Mouse (Mus musculus): ENCODE results near the gene Hdac1. TPM values are rescaled to one million over a fixed set of nuclear protein-coding genes. Genes with fewer than 3 reads are reported as not detected.

Hdac1 gene
- polyA plus RNA-seq, 1 experiment from 2014 or later: 91.7 TPM

DNA sequence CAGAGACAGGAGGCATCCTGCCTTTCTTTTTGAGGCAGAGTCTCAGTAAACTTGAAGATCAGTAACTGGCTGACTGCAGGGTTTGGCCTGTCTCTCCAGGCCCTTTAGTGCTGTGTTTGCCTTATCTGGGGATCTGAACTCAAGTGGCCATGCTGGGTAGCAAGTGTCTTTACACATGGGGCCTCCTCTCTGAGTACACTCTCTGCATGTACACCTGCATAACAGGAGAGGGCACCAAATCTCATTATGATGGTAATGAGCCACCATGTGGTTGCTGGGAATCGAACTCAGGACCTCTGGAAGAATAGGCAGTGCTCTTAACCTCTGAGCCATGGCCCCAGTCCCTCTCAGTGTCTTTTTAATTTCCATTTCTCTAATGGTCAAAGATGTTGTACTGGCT is 39.7 kb upstream of the Hdac1 start:
- Histone ChIP-seq H3K9me3 (ENCODE audit: control insufficient read depth) (no peaks in the 10 kb centered on the region), H3K9ac (ENCODE audit: low read depth, low read length) (no peak overlapping the region), H3K4me3 (ENCODE audit: low read depth, low read length) (no peak overlapping the region), H3K4me1 (replicated peaks; ENCODE audit: control insufficient read depth, insufficient read depth, low read length) (no peaks in the 10 kb centered on the region), H3K27ac (ENCODE audit: low read depth, low read length) (no peak overlapping the region), H3K36me3 (ENCODE audit: control insufficient read depth, insufficient read depth) (no peaks in the 10 kb centered on the region), H3K27me3 (replicated peaks; ENCODE audit: control insufficient read depth, insufficient read depth, low read length) (no peaks in the 10 kb centered on the region), H3K4me2 (replicated peaks; ENCODE audit: low read depth) (no peak overlapping the region)
- ATAC-seq: no peak
- 86% methylated on average over 1 of the region's 1 CpGs for WGBS
- peak; percentile 18; the same call in 1 of the 2 replicates for TF ChIP-seq CTCF (IDR thresholded peaks at IDR 0.05; ENCODE audit: low read depth)

DNA sequence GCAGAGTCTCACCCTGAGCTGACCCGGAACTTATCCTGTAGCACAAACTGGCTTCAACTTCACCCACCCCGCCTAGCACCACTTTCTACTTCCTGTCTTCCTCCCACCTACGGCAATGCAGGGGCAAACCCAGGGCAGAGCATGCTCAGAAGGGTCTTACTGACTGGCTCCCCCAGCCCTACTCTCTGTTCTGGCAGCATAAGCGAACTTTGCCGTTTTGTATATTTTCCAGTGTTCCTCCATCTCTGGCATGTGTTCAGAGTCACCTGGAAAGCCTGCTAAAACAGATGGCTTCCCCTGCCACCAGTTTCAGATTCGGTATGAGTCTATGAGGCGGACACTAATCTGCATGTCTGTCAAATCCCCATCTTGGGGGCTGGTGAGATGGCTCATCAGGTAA is 37.8 kb upstream of the Hdac1 start:
- Histone ChIP-seq H3K4me1 (replicated peaks; ENCODE audit: control insufficient read depth, insufficient read depth, low read length) (no peaks in the 10 kb centered on the region), H3K4me3 (ENCODE audit: low read depth, low read length) (no peak overlapping the region), H3K27ac (ENCODE audit: low read depth, low read length) (no peak overlapping the region), H3K9ac (ENCODE audit: low read depth, low read length) (no peak overlapping the region), H3K9me3 (ENCODE audit: control insufficient read depth) (no peaks in the 10 kb centered on the region), H3K27me3 (replicated peaks; ENCODE audit: control insufficient read depth, insufficient read depth, low read length) (no peaks in the 10 kb centered on the region), H3K4me2 (replicated peaks; ENCODE audit: low read depth) (no peak overlapping the region), H3K36me3 (ENCODE audit: control insufficient read depth, insufficient read depth) (no peaks in the 10 kb centered on the region)
- ATAC-seq: no peak
- 69% methylated on average over 7 of the region's 7 CpGs for WGBS
- no peak for TF ChIP-seq CTCF (IDR thresholded peaks at IDR 0.05; ENCODE audit: low read depth)

DNA sequence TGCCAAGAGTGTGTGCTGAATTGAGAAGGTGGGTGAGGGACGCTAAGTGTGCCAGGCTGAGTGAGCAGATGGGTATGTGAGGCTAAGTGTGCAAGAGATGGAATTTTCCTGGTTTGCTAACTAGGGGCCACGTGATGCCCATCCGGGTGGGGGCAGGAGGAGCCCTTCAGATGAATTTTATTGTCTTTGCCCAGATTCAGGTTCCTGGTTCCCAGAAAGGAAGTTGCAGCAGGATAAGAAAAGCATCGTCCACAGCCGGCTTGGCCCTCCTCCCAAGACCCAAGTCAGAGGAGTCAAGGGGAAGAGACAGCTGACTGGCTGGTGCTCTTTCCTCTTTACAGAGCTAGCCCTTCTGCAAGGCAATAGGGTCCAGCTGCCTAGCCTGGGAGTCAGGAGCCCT is 36.0 kb upstream of the Hdac1 start, which contains the start of gene Fam167b:
Gene Fam167b, minus strand, starts transcription at position 84 of the 400 bp plus-strand sequence.
- 71% methylated on average over 5 of the region's 5 CpGs for WGBS
- H3K4me2 ChIP-seq (replicated peaks; ENCODE audit: low read depth): no peak within 1 kb of the TSS; the same call in 1 of the 2 replicates
- no peak within 1 kb of the TSS for H3K9ac ChIP-seq (ENCODE audit: low read depth, low read length)
- H3K27me3 ChIP-seq (replicated peaks; ENCODE audit: control insufficient read depth, insufficient read depth, low read length): no peaks in the 10 kb centered on the region
- H3K9me3 ChIP-seq (ENCODE audit: control insufficient read depth): no peaks in the 10 kb centered on the region
- no peaks in the 10 kb centered on the region for H3K36me3 ChIP-seq (ENCODE audit: control insufficient read depth, insufficient read depth)
- no peak within 1 kb of the TSS for H3K27ac ChIP-seq (ENCODE audit: low read depth, low read length)
- H3K4me1 ChIP-seq (replicated peaks; ENCODE audit: control insufficient read depth, insufficient read depth, low read length): no peaks in the 10 kb centered on the region
- no peak within 1 kb of the TSS for H3K4me3 ChIP-seq (ENCODE audit: low read depth, low read length)
- ATAC-seq: no peak
- no peak for TF ChIP-seq CTCF (IDR thresholded peaks at IDR 0.05; ENCODE audit: low read depth)

DNA sequence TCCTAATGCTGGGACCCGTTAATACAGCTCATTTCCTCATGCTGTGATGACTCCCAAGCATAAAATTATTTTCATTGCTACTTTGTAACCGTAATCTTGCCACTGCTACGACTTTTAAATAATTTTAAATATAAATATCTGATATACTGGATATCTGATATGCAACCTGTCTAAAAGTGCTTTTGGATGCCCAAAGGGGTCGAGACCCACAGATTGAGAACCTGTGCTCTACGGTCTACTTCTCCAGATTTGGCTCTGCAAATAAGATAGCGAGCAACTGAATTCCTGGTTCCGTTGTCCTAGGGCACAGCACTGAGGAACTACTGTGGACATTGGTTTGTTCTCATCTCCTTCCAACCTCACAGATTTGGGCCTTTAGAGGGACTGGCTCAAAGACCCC is 35.2 kb upstream of the Hdac1 start:
- no peaks in the 10 kb centered on the region for H3K9me3 ChIP-seq (ENCODE audit: control insufficient read depth)
- H3K9ac ChIP-seq (ENCODE audit: low read depth, low read length): no peak overlapping the region
- no peak overlapping the region for H3K27ac ChIP-seq (ENCODE audit: low read depth, low read length)
- no peak for TF ChIP-seq CTCF (IDR thresholded peaks at IDR 0.05; ENCODE audit: low read depth)
- H3K27me3 ChIP-seq (replicated peaks; ENCODE audit: control insufficient read depth, insufficient read depth, low read length): no peaks in the 10 kb centered on the region
- no peak overlapping the region for H3K4me3 ChIP-seq (ENCODE audit: low read depth, low read length)
- no peak overlapping the region for H3K4me2 ChIP-seq (replicated peaks; ENCODE audit: low read depth)
- 78% methylated on average over 7 of the region's 7 CpGs for WGBS
- ATAC-seq: no peak
- no peaks in the 10 kb centered on the region for H3K4me1 ChIP-seq (replicated peaks; ENCODE audit: control insufficient read depth, insufficient read depth, low read length)
- H3K36me3 ChIP-seq (ENCODE audit: control insufficient read depth, insufficient read depth): no peaks in the 10 kb centered on the region

DNA sequence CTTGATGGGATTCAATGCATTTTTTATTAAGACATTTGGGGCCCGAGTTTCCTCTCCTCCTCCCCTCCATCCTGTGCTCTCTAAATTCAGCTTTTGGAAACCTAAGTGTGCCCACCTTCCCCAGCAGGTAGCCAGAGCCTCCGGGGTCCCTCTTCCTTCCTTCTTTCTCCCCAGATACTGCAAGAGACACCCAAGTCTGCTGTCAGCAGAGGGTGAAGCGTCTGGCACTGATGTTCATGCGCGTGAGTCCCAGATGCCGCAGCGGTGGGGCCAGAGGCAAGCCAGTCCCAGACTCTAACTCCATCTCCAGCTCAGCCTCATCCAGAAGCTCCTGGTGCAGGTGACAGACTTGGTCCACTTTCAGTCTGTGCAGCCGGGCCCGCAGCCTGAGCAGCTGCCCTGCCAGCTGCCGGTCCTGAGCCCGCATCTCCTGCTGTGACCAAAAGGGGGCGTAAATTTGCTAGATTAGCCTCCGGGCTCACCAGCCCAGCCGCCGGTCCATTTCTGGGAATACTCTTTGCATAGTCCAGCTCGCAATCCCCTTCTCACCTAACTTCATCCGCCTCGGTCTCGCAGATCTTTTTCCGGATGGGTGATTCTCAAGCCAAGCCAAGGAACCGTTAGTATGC is 34.5 kb upstream of the Hdac1 start:
- Histone ChIP-seq H3K36me3 (ENCODE audit: control insufficient read depth, insufficient read depth) (no peaks in the 10 kb centered on the region), H3K4me3 (ENCODE audit: low read depth, low read length) (no peak overlapping the region), H3K4me2 (replicated peaks; ENCODE audit: low read depth) (no peak overlapping the region; the same call in 1 of the 2 replicates), H3K27me3 (replicated peaks; ENCODE audit: control insufficient read depth, insufficient read depth, low read length) (no peaks in the 10 kb centered on the region), H3K9ac (ENCODE audit: low read depth, low read length) (no peak overlapping the region), H3K27ac (ENCODE audit: low read depth, low read length) (no peak overlapping the region), H3K4me1 (replicated peaks; ENCODE audit: control insufficient read depth, insufficient read depth, low read length) (no peaks in the 10 kb centered on the region), H3K9me3 (ENCODE audit: control insufficient read depth) (no peaks in the 10 kb centered on the region)
- peak; percentile 73 for TF ChIP-seq CTCF (IDR thresholded peaks at IDR 0.05; ENCODE audit: low read depth)
- WGBS: 33% methylated on average over 21 of the region's 21 CpGs
- ATAC-seq: 0 out of 2 replicates have a peak, but pooled peaks have one; percentile 45

DNA sequence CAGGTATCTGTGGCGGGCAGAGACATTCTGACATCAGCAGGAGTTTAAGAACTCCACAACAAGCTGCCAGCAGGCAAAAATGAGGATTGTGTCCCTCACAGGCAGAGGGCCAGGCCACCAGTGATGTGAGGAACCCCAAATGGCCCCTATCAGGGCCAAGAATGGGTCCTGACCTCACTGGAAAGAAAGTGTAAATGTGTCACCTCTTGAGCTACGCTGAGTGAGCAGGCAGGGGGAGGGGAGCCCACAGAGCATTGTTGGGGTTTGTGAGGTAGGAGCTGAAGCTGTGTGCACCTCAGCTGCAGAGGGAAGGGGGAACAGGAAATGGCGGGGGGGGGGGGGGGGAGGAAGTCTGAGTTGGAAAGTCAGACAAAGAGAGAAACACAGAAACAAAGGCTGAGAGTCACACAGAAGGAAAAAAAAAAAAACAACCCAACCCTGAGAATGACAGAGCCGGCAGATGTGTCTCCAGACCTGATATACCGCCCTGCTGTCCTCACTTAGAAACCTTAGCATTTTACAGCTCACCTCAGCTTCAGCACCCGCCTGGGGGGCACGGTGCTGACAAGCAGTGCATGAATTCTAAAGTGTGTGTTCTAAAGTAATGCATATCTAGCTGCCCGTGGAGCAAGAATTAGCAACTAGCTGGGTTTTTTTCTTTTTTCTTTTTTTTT is 32.8 kb upstream of the Hdac1 start:
- Histone ChIP-seq H3K27me3 (replicated peaks; ENCODE audit: control insufficient read depth, insufficient read depth, low read length) (no peaks in the 10 kb centered on the region), H3K9me3 (ENCODE audit: control insufficient read depth) (no peaks in the 10 kb centered on the region), H3K36me3 (ENCODE audit: control insufficient read depth, insufficient read depth) (no peaks in the 10 kb centered on the region), H3K9ac (ENCODE audit: low read depth, low read length) (no peak overlapping the region), H3K27ac (ENCODE audit: low read depth, low read length) (no peak overlapping the region), H3K4me1 (replicated peaks; ENCODE audit: control insufficient read depth, insufficient read depth, low read length) (no peaks in the 10 kb centered on the region), H3K4me3 (ENCODE audit: low read depth, low read length) (no peak overlapping the region), H3K4me2 (replicated peaks; ENCODE audit: low read depth) (no peak overlapping the region)
- 40% methylated on average over 7 of the region's 8 CpGs for WGBS
- TF ChIP-seq CTCF (IDR thresholded peaks at IDR 0.05; ENCODE audit: low read depth): no peak
- 0 out of 2 replicates have a peak, but pooled peaks have one; percentile 22 for ATAC-seq

All from intestine, postnatal 0 days (tissue).